Mouse (Mus musculus) left cerebral cortex, postnatal 4 days (tissue): ENCODE measurements at regions not wholly inside any gene's neighbourhood (a gene's known extent, or its start where the extent isn't known, plus 50 kb on each side); places are given as distances from the start of the nearest gene placed in this dataset. TPM values are rescaled to one million over a fixed set of nuclear protein-coding genes. Genes with fewer than 3 reads are reported as not detected.

Experiments
- DNase-seq: peaks from one replicate; pipeline ENCODE4 v3.0.0-alpha.2; 2022
- intact Hi-C: fragments of 180-260 bp; cut with DNase I; formaldehyde crosslinking; loops from one replicate; pipeline ENCODE4 v1.15.1; 2025
- microRNA-seq: library from miRNA; unstranded; fragments of <30 nt; microRNA quantifications from one replicate; pipeline ENCODE4 v1.2.0, GENCODE M21; 2022

DNA sequence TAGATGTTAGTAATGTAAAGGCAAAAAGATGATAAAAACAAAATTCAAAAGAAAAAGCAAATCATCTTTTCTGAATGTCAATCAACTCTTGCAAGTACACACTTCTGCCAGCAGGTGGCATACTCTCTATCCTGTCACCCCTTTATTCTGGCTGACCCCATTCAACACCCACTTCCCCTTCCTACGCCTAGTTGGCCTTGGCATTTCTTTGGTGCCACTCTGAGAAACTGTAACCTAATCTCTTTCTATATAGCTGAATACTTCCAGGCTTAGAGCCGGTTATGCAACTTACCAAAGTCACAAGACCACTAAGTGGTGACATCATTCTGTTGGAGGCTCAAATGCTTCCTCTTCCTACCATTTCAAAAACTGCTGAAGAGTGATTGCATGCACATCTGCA is 165.2 kb upstream of the Pex5l start:
- intact Hi-C loops: no loop called here
- DNase-seq: peak; percentile 5

DNA sequence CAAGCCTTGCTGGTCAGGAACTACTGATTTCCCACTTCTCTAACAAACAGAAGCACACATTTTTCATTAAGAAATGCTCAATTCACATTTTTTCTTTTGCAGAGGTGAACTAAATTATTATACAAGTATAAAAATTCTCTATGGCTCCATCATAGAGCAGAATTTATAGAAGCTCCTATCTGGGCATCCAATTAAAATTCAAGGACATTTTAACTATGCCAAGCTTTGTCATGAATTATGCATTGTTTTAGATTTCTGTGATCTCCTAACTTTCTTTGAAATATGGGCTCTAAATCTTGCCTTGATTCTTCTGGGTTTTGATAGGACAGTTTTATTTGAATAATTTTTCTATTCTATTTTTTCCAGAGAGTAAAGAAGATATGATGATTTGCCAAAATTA is 163.1 kb upstream of the Pex5l start:
- DNase-seq: no peak
- intact Hi-C loops: no loop called here

DNA sequence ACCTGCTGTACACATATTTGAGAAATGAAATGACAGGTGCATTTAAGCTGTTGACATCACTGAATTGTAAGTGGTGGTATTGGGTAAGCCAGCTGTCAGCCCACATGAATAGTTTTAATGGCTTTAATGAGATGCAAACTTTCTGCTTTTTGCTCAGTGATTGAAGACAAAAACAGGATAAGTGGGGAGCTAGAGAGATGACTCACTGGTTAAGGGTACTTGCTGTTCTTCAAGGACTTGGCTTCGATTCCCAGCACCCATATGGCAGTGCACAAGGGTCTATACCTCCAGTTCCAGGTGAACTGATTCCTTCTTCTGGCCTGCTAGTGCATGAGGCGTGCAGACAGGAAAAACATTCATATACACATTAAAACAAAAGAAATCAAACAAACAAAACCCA is 162.7 kb upstream of the Pex5l start:
- no peak for DNase-seq
- intact Hi-C loops: no loop called here

DNA sequence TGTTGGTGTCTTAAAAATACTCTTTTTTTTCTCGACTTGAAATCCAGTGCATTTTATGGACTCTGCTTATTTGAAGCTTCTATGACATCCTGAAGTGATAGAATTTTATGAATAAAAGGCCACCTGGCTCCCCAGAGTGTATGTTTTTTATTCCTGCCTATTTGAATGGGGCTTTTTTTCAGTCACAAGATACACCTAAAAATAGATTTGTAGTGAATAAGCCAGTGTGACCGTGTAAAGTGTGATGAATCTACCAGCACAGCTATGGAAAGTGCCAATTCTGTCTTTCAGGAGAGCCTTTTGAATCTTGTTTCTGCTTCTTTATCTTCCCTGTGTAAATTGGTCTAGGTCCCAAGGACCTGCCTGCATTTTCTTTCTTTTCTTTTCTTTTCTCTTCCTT is 119.8 kb upstream of the Pex5l start:
- intact Hi-C loops: no loop called here
- no peak for DNase-seq

DNA sequence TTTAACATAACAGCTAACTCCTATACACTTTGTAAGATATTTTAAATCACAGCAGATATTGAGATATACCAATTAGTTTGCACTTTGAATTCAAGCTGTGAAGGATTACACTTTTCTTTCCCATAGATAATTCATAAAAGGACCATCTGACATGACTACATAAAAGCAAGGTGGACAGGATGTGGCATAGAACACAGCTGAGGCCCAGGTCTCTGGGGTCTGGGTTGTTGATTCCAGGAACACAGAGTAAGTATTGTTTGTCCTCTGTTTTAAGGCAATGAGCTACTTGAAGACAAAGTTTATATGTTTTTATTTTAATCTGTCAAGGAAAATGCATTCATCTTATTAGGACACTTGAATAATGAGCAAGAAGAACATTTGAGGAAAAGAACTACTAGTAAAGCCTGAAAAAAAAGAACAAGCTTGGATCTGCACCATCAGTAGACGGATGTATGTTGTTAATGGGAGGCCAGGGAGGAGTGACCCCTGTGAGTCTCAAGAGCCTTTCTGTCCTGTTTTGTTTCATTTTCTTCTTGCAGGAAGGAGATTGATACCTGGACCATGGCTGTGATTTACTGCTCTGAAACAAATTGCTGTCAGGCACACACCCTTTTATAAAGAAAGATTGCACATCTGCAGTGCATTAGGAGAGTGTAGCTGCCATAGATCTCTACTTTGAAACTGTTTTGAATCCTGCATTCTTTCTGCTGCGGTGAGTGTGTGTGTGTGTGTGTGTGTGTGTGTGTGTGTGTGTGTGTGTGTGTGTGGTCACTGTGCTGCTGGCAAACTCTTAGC is 76.4 kb upstream of the Pex5l start:
- intact Hi-C loops: no loop called here
- no peak for DNase-seq

DNA sequence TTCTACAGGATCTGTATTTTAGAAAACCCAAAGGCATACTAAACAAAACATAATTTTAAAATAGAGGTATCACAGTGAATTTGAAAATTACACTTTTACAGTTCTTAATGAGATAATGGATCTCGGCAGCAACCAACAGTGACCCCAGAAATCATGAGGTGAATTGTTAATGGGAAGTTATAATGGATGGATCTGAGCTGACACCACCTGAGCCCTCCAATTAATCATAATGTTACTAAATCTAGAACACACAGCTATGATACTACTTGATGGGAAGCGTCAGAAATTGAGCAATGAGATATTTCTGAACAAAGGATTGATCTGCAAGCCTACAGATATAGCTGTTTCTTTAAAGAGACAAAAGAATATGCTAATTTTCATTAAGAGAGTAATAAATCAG is 75.2 kb upstream of the Pex5l start:
- intact Hi-C loops: no loop called here
- DNase-seq: no peak

DNA sequence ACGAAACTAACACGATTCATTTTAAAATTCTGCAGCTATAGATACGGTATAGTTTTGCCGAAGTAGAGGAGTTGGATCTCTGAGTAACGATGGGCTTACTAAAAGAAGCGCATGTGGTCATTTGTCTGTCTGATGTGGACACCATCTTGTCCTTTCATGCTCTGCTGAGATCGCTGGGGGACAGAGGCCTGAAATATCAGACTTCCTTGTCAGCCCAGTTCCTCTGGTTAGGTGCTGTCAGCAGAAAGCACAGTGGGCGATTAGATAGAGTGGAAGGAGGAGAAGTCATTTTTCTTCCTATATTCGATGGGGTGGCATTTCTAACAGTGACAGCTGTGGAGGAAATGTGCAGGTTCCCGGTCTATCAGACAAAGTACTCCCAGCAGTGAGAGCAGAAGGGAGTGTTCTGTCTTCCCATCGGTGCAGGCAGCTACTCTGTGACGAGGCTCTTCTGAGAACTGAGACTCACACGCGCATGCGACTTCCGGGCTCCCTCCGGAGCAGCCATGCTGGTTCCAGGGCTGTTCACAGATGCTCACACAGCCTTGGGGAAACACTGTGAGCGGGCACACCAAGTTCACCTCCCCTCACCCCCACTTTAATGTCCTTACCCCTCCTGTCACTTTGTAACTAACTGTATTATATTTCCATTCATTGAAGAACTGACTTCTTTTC is 74.5 kb upstream of the Pex5l start:
- DNase-seq: peak; percentile 4

DNA sequence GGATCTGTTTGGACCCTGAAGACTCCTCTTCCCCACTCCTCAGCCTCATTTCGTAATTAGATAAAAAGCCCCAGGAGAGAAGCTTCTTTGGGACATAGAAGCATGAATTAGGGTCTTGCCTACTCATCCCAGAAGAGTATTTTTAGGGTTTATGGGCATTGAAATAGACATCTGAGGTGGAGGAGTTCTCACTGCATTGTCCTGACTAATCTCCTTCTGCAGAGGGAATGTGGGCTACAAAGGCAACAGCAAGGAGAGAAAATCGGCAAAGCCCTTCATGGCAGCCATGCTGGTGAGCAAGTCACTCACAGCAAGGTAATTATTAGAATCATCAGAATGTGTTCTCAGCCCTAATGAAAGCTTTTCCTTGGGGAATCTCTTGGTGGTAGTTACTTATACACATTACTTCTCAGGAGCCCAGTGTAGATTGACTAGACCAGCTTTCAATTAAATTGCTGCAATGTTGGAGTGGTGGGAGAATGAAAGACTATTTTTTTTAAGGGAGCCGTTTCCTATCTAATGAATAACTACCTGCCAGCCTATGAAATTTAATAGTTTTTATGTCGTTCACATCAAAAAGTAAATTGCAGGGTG is 68.3 kb upstream of the Pex5l start:
- no peak for DNase-seq
- intact Hi-C loops: no loop called here

More for the DNA sequence above, 74.5 kb upstream of the Pex5l start:
- intact Hi-C loops: no loop called here

Small RNA genes lying in the stretch of these regions (microRNA-seq; reads per million reads assigned to microRNA genes)
- gene Gm27974: not detected
